Mouse (Mus musculus) thymus, adult 2 months (tissue): Measurements from ENCODE around the gene Cdk17. TPM values are rescaled to one million over a fixed set of nuclear protein-coding genes. Genes with fewer than 3 reads are reported as not detected.

Experiments
- DNase-seq: peaks from one replicate; pipeline ENCODE4 v3.0.0; 2021
- H3K27ac ChIP-seq: fragments of 200-500 bp; 2 replicates; pipeline ENCODE4 v1.5.1; 2012; ENCODE audit warnings: low read length, control low read depth; ENCODE audit not compliant: control insufficient read depth, insufficient read depth
- H3K27me3 ChIP-seq: fragments of 200-500 bp; 2 replicates; pipeline ENCODE4 v1.6.1; 2012; ENCODE audit warnings: mild to moderate bottlenecking, low read length, moderate library complexity, mixed read lengths; ENCODE audit not compliant: control insufficient read depth, insufficient read depth
- H3K36me3 ChIP-seq: fragments of 200-500 bp; 2 replicates; pipeline ENCODE4 v1.6.1; 2012; ENCODE audit warnings: mild to moderate bottlenecking, low read length, moderate library complexity; ENCODE audit not compliant: control insufficient read depth, insufficient read depth
- H3K4me1 ChIP-seq: fragments of 200-500 bp; replicated peaks from 2 replicates; pipeline ENCODE4 v1.6.1; 2012; ENCODE audit warnings: low read length; ENCODE audit not compliant: control insufficient read depth, insufficient read depth
- H3K4me3 ChIP-seq: fragments of 200-500 bp; 2 replicates; pipeline ENCODE4 v1.5.1; 2012; ENCODE audit warnings: mild to moderate bottlenecking, low read length, control low read depth, moderate library complexity; ENCODE audit not compliant: control insufficient read depth, insufficient read depth
- CTCF ChIP-seq: fragments of 200-500 bp; IDR thresholded peaks from 2 replicates; pipeline ENCODE4 v1.5.1; 2012; ENCODE audit warnings: mild to moderate bottlenecking, control low read depth, low read length, moderate library complexity, borderline replicate concordance; ENCODE audit not compliant: control insufficient read depth, poor library complexity, insufficient read depth; ENCODE audit errors: extremely low read depth
- POLR2A ChIP-seq: fragments of 200-500 bp; IDR thresholded peaks from 2 replicates; pipeline ENCODE4 v1.6.1; 2012; ENCODE audit warnings: mild to moderate bottlenecking, low read length, control low read depth, moderate library complexity; ENCODE audit not compliant: control insufficient read depth, poor library complexity, insufficient read depth; ENCODE audit errors: extremely low read depth
- WGBS: fragments of 180-500 bp; shearing (Covaris S2); methylation state at CpG from one replicate; pipeline ENCODE4 v1.1.7; 2018; 5-methylcytosine and 5-hydroxymethylcytosine counted together
- polyA plus RNA-seq: library from polyadenylated mRNA; depleted of rRNA; stranded (reverse); fragments of >200 nt; gene quantifications from 2 replicates; pipeline ENCODE4 v1.2.3, GENCODE M21; 2012; rRNA removed

Cdk17 gene
- polyA plus RNA-seq, 1 experiment: 79.5 TPM

DNA sequence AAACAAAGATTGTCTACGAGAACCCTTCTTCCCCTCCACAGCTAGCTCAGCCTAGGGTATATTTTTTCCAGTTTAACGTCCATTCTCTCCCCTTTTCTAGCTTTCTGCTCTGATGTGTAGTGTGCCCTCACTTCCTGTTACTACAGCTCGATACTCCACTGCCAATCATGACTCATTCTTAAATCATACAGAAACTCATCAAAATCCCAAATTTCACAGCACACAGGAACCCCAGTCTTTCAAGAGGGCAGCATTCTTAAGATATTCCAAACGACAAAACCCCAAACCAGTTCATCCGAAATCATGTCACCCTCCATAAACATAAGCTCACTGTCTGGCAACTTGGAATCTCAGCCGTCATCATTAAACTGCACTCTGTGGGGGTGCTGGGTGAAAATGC lies 145.3 kb downstream of the Cdk17 start:
- no peaks in the 10 kb centered on the region for H3K27me3 ChIP-seq
- H3K36me3 ChIP-seq: no peaks in the 10 kb centered on the region
- H3K4me3 ChIP-seq: no peak overlapping the region
- 50% methylated on average over 6 of the region's 6 CpGs for WGBS
- H3K4me1 ChIP-seq: peaks cover 11% of the 10 kb centered on the region
- DNase-seq: no peak
- no peak overlapping the region for H3K27ac ChIP-seq
- no peak for TF ChIP-seq CTCF
- no peak for TF ChIP-seq POLR2A

- TF ChIP-seq POLR2A: no peak
- TF ChIP-seq CTCF: no peak
- Histone ChIP-seq H3K27me3 (no peaks in the 10 kb centered on the region), H3K4me1 (peaks cover 14% of the 10 kb centered on the region), H3K36me3 (no peaks in the 10 kb centered on the region), H3K4me3 (no peak overlapping the region), H3K27ac (no peak overlapping the region)
- 93% methylated on average over 11 of the region's 11 CpGs for WGBS
- DNase-seq: no peak
These were observed 145.7 kb downstream of the Cdk17 start for GRCm38 (mm10) chr10:93306367-93306766.

DNA sequence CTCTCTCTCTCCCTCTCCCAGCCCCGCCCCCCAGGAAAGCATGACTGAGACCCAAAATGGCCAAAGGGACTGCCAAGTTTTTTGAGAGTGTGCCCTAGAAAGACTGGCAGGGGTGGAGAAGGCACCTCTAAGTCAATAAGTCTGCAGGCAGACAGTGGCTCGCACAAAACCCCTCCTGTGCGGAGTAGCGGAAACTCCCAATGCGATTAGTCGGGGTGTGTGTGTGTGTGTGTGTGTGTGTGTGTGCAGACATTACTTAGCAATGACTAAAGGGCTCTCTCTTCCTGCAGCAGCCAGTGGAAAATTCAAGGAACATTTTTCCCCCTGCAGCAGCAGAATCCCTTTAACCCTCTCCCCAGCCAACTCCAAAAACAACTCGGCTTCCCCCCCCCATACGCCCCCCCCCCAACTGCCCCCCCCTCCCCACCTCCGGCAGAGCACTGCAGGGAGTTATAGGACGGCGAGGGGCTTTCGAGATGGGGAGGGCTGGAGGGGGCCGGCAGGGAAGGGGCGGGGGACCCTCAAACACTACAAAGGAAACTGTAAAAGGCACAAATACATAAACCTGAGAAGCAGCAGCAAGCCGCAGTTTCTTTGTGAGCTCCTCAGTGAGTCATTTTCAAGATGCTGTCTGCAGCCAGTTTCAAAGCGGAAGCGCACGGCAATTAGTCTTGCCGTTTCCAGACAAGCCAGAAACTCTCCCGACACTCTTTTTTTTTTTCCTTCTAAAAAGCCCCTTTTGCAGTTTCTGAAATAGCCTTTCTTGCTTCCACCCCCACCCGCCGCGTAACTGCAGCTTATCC lies 148.7 kb downstream of the Cdk17 start:
- Histone ChIP-seq H3K36me3 (no peaks in the 10 kb centered on the region), H3K27ac (peak overlapping the region; percentile 85), H3K4me3 (peak overlapping the region; percentile 96), H3K4me1 (peaks cover 14% of the 10 kb centered on the region), H3K27me3 (no peaks in the 10 kb centered on the region)
- peak; percentile 63 for DNase-seq
- WGBS: 2% methylated on average over 23 of the region's 23 CpGs
- TF ChIP-seq POLR2A: no peak
- no peak for TF ChIP-seq CTCF

DNA sequence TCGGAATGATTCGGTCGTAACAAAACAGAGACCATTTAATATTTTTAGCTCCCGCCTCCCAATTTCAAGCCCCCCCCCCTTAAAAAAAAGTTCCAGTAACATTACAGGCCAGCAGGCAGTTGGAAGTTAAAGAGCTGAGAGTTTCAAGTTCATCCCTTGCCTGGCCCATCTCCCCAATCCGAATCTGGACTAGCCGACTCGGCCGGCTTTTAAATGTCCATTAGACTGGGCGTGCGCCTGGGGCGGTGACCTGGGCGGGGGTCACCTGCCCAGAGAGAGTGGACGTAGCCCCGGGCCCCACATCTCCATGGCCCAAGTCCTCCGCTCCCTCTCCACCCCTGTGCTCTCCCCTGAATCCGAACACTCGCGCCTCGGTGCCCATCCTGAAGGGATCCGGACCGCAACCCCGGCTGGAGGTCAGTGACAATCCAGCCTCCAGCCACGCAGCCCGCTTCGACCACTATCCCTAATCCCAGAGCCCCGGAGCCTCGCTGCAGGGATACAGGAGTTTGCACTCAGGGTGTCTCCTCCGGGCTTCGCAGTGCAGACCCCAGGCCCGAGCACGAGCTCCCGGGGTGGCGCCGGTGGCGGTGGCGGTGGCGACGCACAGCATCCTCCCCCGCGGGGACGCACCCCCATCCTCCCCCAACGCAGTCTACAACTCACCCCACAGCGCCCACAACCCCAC lies 149.4 kb downstream of the Cdk17 start:
- peak overlapping the region; percentile 96 for H3K4me3 ChIP-seq
- no peaks in the 10 kb centered on the region for H3K36me3 ChIP-seq
- WGBS: 1% methylated on average over 43 of the region's 43 CpGs
- H3K4me1 ChIP-seq: peaks cover 14% of the 10 kb centered on the region
- no peaks in the 10 kb centered on the region for H3K27me3 ChIP-seq
- peak; percentile 79 for DNase-seq
- H3K27ac ChIP-seq: peak overlapping the region; percentile 85
- TF ChIP-seq POLR2A (0 out of 2 replicates have a peak, but pooled peaks have one; percentile 31), CTCF (no peak)

DNA sequence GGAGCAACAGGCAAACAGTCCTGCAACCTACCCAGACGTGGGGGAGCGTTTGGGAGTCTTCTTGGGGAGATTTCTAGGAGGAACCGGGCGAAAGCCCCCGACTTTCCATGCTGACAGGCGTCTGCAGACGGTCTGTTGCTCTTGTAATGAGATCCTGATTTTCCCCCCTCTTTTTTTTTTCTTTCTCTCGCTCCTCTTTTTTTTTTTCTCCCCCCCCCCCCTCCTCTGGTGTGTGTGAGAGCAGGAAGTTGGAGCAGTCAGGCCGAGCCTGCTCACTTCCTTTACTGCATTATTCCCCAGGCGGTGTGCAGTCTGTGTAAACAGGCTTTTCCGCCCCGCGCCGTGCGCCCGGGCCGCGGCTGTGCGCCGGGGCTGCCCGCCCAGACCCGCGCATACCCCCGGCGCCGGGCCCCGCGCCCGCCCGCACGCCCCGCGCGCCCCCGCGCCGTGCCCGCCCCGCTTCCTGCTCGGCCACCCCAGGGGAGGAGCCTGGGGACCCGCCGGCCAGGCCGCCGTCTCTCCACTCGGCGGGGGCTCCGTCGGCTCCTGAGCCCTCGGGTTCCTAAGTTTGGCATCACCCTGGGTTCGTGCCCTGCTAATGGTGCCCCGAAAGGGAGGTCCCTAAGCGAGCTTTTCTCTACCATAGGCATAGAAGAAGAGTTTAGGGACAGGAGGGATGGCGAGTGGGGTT lies 150.2 kb downstream of the Cdk17 start, which contains the start of gene Elk3:
Gene Elk3 (minus strand): TSS at position 415 of the 691 bp plus-strand sequence.
- Histone ChIP-seq H3K27ac (peak within 1 kb of the TSS; percentile 85), H3K36me3 (no peaks in the 10 kb centered on the region), H3K4me3 (peak within 1 kb of the TSS; percentile 96), H3K27me3 (no peaks in the 10 kb centered on the region), H3K4me1 (peaks cover 14% of the 10 kb centered on the region)
- no peak for TF ChIP-seq CTCF
- peak; percentile 85 for TF ChIP-seq POLR2A
- WGBS: 2% methylated on average over 48 of the region's 53 CpGs
- DNase-seq: peak; percentile 73

- H3K27ac ChIP-seq: no peak overlapping the region
- DNase-seq: no peak
- no peaks in the 10 kb centered on the region for H3K27me3 ChIP-seq
- 68% methylated on average over 4 of the region's 4 CpGs for WGBS
- TF ChIP-seq POLR2A (no peak), CTCF (no peak)
- H3K4me1 ChIP-seq: peaks cover 11% of the 10 kb centered on the region
- H3K4me3 ChIP-seq: no peak overlapping the region
- H3K36me3 ChIP-seq: no peaks in the 10 kb centered on the region
These were observed 150.9 kb downstream of the Cdk17 start for GRCm38 (mm10) chr10:93311576-93311975.

Other genes starting within 250 kb of the Cdk17 start
- 0.44 and 0.79 TPM in 2 replicates for gene Cfap54, start 79.3 kb upstream of the Cdk17 start, polyA plus RNA-seq
- 47.2 and 62.7 TPM in 2 replicates for gene Elk3, start 150.3 kb downstream of the Cdk17 start, polyA plus RNA-seq